In genomic region chr5:32857781-32858220, GRCm38 (mm10) we compare ENCODE assay signal across 7 mouse cellular contexts. TPM values are rescaled to one million over a fixed set of nuclear protein-coding genes. Genes with fewer than 3 reads are reported as not detected.
DNase-seq lines count a peak whose midpoint lies in the region; ATAC-seq and TF ChIP-seq lines count a peak whose summit lies in the region.

No protein-coding gene starts in this region.

- no peak for ATAC-seq in hindbrain, embryonic 14.5 days (ENCODE audit: low FRiP score)
- no peak for ATAC-seq in lung, postnatal 0 days

- peak; percentile 19 for DNase-seq in T-cell, adult 2 months (ENCODE audit: low spot score)
- DNase-seq in cerebellum, adult 8-10 months: peak; percentile 60
- DNase-seq in forelimb bud, embryonic 11.5 days (ENCODE audit: low read depth, low spot score): peak; percentile 40
- DNase-seq in hindbrain, embryonic 14.5 days (ENCODE audit: low spot score): peak; percentile 68
- DNase-seq in layer of hippocampus, postnatal 14 days (ENCODE audit: low spot score in 2 of 2): peak; percentile 26 to 60
- DNase-seq in lung, postnatal 0 days (ENCODE audit: low spot score): peak; percentile 52
- DNase-seq in right cerebral cortex, postnatal 10 days (ENCODE audit: low spot score in 2 of 2): peak; percentile 66 to 72

- H3K4me2 ChIP-seq in hindbrain, embryonic 14.5 days (replicated peaks): peak overlapping the region; percentile 64
- H3K4me2 ChIP-seq in lung, postnatal 0 days (replicated peaks; ENCODE audit: low read depth, low read length): peak overlapping the region; percentile 60

- no peaks in the 10 kb centered on the region for H3K9me3 ChIP-seq in hindbrain, embryonic 14.5 days (ENCODE audit: control insufficient read depth, low read length)
- no peaks in the 10 kb centered on the region for H3K9me3 ChIP-seq in lung, postnatal 0 days (ENCODE audit: low read length)

- peaks cover 7% of the 10 kb centered on the region for H3K4me1 ChIP-seq in hindbrain, embryonic 14.5 days (replicated peaks; ENCODE audit: control insufficient read depth, insufficient read depth, low read length)
- peaks cover 6% of the 10 kb centered on the region; the same call in 1 of the 2 replicates for H3K4me1 ChIP-seq in lung, postnatal 0 days (ENCODE audit: insufficient read depth, low read depth, low read length)

- H3K4me3 ChIP-seq in hindbrain, embryonic 14.5 days (replicated peaks; ENCODE audit: low read length): peak overlapping the region; percentile 49
- H3K4me3 ChIP-seq in lung, postnatal 0 days (ENCODE audit: low read depth, low read length): peak overlapping the region; percentile 46

- TF ChIP-seq EP300 in lung, postnatal 0 days (IDR thresholded peaks at IDR 0.05): no peak

- 2% methylated on average over 6 of the region's 6 CpGs for WGBS in hindbrain, embryonic 14.5 days
- WGBS in lung, postnatal 0 days: 4% methylated on average over 6 of the region's 6 CpGs

- TF ChIP-seq CTCF in lung, postnatal 0 days (IDR thresholded peaks at IDR 0.05): peak; percentile 34

- H3K9ac ChIP-seq in hindbrain, embryonic 14.5 days: peak overlapping the region; percentile 64
- H3K9ac ChIP-seq in lung, postnatal 0 days (replicated peaks; ENCODE audit: low read depth): 0 out of 2 replicates have a peak overlapping the region, but pooled peaks have one; percentile 8

- no peaks in the 10 kb centered on the region for H3K27me3 ChIP-seq in hindbrain, embryonic 14.5 days (ENCODE audit: control insufficient read depth, insufficient read depth, low read length)
- no peaks in the 10 kb centered on the region for H3K27me3 ChIP-seq in lung, postnatal 0 days (replicated peaks; ENCODE audit: insufficient read depth, low read length)

- no peaks in the 10 kb centered on the region for H3K36me3 ChIP-seq in hindbrain, embryonic 14.5 days (replicated peaks; ENCODE audit: control insufficient read depth, insufficient read depth)
- no peaks in the 10 kb centered on the region for H3K36me3 ChIP-seq in lung, postnatal 0 days (ENCODE audit: insufficient read depth, low read length)

- H3K27ac ChIP-seq in hindbrain, embryonic 14.5 days: peak overlapping the region; percentile 72
- no peak overlapping the region for H3K27ac ChIP-seq in lung, postnatal 0 days (ENCODE audit: low read length)

RNA-seq across cellular contexts. Expression of gene Prr14l, which starts 3.7 kb away (rescaled TPM):
- polyA plus RNA-seq in hindbrain, embryonic 14.5 days (2014; fragmentation: Nextera tagmentation; extraction: Ambion mirVana): 9.9 and 14.9 TPM in 2 replicates
- 10 to 100 TPM; 53.3 to 58.4 TPM for total RNA-seq in layer of hippocampus, postnatal 14 days (2021)
- polyA plus RNA-seq in lung, postnatal 0 days (2015; fragmentation: Nextera tagmentation; extraction: Ambion mirVana): 5.2 and 9.6 TPM in 2 replicates

RNA-seq across cellular contexts. Expression of gene Depdc5, which starts 5.7 kb away (rescaled TPM):
- polyA plus RNA-seq in hindbrain, embryonic 14.5 days (2014; fragmentation: Nextera tagmentation; extraction: Ambion mirVana): 27.2 and 27.7 TPM in 2 replicates
- total RNA-seq in layer of hippocampus, postnatal 14 days (2021): 10 to 100 TPM; 55.8 to 57.8 TPM
- polyA plus RNA-seq in lung, postnatal 0 days (2015; fragmentation: Nextera tagmentation; extraction: Ambion mirVana): 7.3 and 7.5 TPM in 2 replicates

RNA-seq across cellular contexts. Expression of gene Gm20671, which starts 30.9 kb away (rescaled TPM):
- polyA plus RNA-seq in hindbrain, embryonic 14.5 days (2014; fragmentation: Nextera tagmentation; extraction: Ambion mirVana): not detected in 2 replicates
- not detected for total RNA-seq in layer of hippocampus, postnatal 14 days (2021)
- not detected in 2 replicates for polyA plus RNA-seq in lung, postnatal 0 days (2015; fragmentation: Nextera tagmentation; extraction: Ambion mirVana)

Comparison
In these comparisons a context has a peak if more than half of its experiments do, and no peak if none do; other contexts are left out.
1. DNase-seq: peak in every context shown above with its lines; median percentile 69 in right cerebral cortex, postnatal 10 days; 68 in hindbrain, embryonic 14.5 days; 60 in cerebellum, adult 8-10 months; 52 in lung, postnatal 0 days; 43 in layer of hippocampus, postnatal 14 days; 40 in forelimb bud, embryonic 11.5 days; 19 in T-cell, adult 2 months.